Mouse (Mus musculus): ENCODE measurements around the gene Iba57. TPM values are rescaled to one million over a fixed set of nuclear protein-coding genes. Genes with fewer than 3 reads are reported as not detected.
A peak's percentile ranks its signal among the peaks of the same experiment; 100 is the strongest.
"Not testable (repeated sequence)": the region's sequence is repeated elsewhere in the genome, so short reads cannot be mapped to it uniquely, and the experiment has no call there.

Gene Iba57
- 10 to 100 TPM; 11.0 to 12.0 TPM for total RNA-seq (2021)
- long read RNA-seq, full-length matches to known transcripts: 3 of 4 reads
- long read RNA-seq, partial matches to known transcripts: 0 of 4 reads
- long read RNA-seq, other reads (novel, unspliced or antisense): 1 of 4 reads

- peak; percentile 96 to 97 for DNase-seq (ENCODE audit: low spot score in 2 of 2)
Measured at GRCm38 (mm10) chr11:59163255-59164236, at the start of gene Iba57. Gene Iba57, minus strand, starts transcription at chr11:59163739.

GRCm38 (mm10) chr11:59212892-59213494 lies 49.5 kb upstream of the Iba57 start:
- DNase-seq (ENCODE audit: low spot score in 2 of 2): no peak

DNA sequence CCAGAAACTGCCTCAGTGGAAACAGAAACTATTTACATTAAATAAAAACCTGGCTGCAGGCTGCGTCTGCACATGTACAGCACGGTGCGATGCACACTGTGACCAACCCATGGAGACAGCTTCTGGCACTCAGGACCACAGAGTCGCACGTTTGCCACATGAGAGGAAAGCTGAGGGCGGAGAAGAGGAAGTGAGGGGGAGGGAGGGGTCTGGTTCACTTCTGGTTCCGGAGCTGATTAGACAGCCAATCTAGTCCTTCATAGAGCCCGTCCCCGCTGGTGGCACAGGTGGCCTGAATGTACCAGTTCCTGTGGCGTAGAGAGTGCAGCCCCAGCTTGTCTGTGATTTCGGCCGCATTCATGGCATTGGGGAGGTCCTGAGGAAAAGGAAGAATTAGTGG lies 48.8 kb upstream of the Iba57 start:
- DNase-seq (ENCODE audit: low spot score in 2 of 2): not testable (repeated sequence)

GRCm38 (mm10) chr11:59211561-59211960 lies 48.0 kb upstream of the Iba57 start:
- DNase-seq (ENCODE audit: low spot score in 2 of 2): not testable (repeated sequence)

- no peak for DNase-seq (ENCODE audit: low spot score in 2 of 2)
Measured at GRCm38 (mm10) chr11:59210020-59210419, 46.5 kb upstream of the Iba57 start.

- DNase-seq (ENCODE audit: low spot score in 2 of 2): no peak
Measured at GRCm38 (mm10) chr11:59209580-59209979, 46.0 kb upstream of the Iba57 start.

DNA sequence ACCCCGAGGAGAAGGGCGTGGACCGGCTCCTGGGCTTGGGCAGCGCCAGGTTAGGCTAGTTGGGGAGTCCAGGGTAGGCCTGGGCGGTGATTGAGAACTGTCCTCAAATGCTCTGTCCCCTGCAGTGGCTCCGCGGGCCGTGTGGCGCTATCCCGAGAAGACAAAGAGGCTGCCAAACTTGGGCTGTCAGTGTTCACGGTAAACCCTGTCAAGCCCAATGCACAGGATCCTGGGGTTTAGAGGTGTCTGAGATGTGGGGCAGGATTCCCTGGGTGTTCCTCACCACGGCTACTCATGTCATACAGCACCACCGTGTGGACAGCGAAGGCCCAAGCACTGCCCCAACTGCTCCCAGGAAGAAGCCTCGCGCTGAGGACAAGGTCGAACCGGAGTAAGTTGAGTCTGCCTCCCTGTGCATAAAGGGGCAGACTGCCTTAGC lies 45.5 kb upstream of the Iba57 start:
- DNase-seq (ENCODE audit: low spot score in 2 of 2): peak; percentile 69 to 73

GRCm38 (mm10) chr11:59208153-59208831 lies 44.8 kb upstream of the Iba57 start, which contains the start of gene 2310033P09Rik:
Gene 2310033P09Rik, plus strand, starts transcription at chr11:59208321.
- DNase-seq (ENCODE audit: low spot score in 2 of 2): peak; percentile 94 to 97

GRCm38 (mm10) chr11:59202081-59202995 lies 38.8 kb upstream of the Iba57 start, which contains the start of gene Mrpl55:
Gene Mrpl55, plus strand, starts transcription at chr11:59202486.
- DNase-seq (ENCODE audit: low spot score in 2 of 2): peak; percentile 91 to 93

DNA sequence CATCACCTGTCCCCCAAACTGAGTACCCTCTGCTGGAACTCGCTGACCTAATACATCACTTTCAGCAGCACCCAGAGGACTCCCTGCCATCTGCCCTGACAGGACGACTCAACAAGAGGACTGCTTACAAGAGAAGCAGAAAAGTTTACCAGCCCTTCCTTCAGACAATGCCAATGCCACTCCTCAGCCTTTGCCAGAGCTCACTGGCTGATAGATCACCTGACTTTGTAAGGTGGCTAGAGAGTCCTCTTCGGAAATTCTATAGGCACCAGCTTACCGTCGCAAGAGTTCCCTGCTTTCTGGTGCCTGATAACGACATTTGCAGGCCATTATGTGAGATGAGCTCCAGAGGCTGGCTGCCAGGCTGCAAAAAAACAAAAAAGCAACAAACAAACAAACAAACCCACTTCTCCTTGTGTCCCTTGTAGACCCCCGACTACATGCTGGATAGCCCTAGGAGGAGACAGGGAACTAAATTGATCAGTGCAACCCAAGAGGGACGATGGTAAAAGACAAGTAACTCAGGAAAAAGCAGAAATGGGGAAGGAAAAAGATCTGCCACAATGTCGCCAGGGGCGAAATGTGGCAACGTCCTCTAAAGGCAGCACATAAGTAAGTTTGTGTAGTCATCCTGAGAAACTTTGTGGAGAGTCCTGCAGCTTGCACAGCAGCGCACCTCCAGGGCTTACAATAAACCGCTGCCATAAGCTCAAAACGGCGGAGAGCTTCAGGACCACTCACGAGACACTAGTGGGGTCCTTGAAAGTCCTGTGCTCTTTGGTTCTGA lies 37.9 kb upstream of the Iba57 start:
- DNase-seq (ENCODE audit: low spot score in 2 of 2): no peak

DNA sequence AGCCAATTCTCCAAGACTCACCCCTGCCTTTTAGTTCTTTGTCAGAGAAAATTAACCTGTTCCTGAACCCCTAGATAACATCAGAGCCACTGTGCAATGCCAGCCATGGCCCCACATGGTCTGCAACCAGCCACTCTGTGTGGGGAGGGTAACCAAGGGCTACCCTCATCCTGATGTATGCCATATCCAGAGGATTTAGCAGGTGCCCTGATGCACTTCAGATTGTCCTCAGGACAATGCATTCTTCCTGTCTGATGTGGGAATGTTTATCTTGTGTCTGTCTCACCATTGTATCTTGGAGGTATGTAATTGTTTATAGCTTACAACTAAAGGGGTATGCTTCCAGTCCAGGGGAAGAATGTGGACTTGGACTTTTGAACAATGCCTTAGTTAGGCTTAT lies 32.7 kb upstream of the Iba57 start:
- no peak for DNase-seq (ENCODE audit: low spot score in 2 of 2)

DNA sequence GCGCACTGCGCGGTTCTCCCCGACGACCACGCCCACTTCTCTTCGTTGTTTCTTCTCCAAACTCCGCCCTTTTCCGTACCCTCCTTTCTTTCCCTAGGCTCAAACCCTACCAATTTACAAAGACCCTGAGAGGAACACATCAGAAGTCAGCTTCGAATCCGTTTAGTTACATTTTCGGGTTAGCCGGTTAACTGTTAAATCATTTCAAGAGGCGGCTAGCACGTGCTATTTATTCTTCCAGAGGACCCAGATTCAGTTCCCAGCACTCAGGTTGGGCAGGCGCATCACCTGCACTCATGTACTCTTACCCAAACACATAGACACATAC lies 28.5 kb upstream of the Iba57 start, which contains the start of gene Guk1:
Gene Guk1 (minus strand): TSS at position 154 of the 328 bp plus-strand sequence.
- DNase-seq (ENCODE audit: low spot score in 2 of 2): no peak

DNA sequence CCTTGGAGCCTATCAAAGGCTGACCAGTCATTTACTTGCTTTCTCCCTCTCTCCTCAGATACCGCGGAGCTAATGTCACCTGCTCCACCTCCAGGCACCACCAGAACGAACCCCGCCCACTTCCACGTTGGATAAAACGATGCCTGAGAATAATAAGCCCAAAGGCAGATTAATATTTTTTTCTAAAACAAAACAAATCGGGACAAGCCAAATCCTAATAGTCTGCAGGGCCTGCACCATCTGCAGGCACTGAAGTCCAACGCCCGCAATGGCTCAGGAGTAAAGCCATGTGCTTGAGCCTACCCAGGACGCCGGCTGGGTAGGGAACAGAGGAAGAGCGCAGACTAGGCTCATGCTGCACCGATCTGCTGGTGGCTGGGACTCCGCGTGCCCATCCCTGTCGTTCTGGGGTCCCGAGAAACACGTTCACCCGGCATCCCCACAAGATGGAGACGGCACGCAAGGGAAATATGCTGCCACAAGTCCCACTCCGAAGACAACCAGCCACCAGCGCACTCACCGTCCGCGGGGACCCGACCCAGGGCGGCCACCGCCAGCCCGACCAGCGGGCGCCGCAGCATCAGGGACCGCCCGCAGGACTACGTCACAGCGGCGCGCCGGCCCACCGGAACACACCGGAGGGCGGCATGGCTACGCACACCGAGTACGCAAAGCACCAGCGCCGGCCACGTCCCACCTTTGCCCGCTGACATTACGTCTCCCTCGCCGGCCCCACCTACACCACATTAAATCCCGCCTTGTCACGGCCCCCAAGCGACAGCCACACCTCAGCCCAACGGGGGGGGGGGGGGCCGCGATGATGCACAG lies 27.9 kb upstream of the Iba57 start:
- peak; percentile 86 to 90 for DNase-seq (ENCODE audit: low spot score in 2 of 2)

DNA sequence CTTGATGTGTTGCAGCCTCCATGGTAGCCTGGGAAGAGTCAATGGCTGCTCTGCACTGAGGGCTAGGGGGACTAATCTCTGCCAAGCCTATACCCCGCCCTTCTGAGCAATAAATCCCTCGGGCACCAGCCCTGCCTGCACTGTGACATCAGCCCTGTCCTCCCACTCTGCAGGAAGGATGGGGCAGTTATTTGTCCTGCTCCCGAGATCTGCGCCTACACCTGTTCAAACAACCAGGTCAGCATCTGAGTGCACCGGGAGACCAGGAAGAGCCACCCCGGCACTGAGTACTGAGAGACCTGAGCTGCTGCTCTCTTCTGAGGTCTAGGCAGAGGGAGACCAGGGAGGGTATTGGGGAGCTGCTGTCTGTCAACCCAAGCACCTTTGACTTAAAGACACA lies 24.2 kb upstream of the Iba57 start:
- no peak for DNase-seq (ENCODE audit: low spot score in 2 of 2)

GRCm38 (mm10) chr11:59185490-59185889 lies 22.0 kb upstream of the Iba57 start:
- no peak for DNase-seq (ENCODE audit: low spot score in 2 of 2)

GRCm38 (mm10) chr11:59183821-59184220 lies 20.3 kb upstream of the Iba57 start:
- DNase-seq (ENCODE audit: low spot score in 2 of 2): peak; percentile 51 to 68

GRCm38 (mm10) chr11:59182864-59183331 lies 19.4 kb upstream of the Iba57 start, which contains the start of gene Gjc2:
Gene Gjc2, minus strand, starts transcription at chr11:59183213.
- no peak for DNase-seq (ENCODE audit: low spot score in 2 of 2)

GRCm38 (mm10) chr11:59176921-59177320 lies 13.4 kb upstream of the Iba57 start:
- DNase-seq (ENCODE audit: low spot score in 2 of 2): no peak
